Mouse (Mus musculus) C2C12 (cell line): ENCODE data around the gene Hist1h1a.

Experiments
- CEBPB ChIP-seq: IDR thresholded peaks from one replicate; pipeline ENCODE4 v1.6.1; 2011; ENCODE audit warnings: low read depth, mild to moderate bottlenecking, control low read depth, moderate library complexity
- CTCF ChIP-seq: IDR thresholded peaks from one replicate; pipeline ENCODE4 v1.5.1; 2011; ENCODE audit not compliant: control insufficient read depth, insufficient read depth, insufficient read length
- MAX ChIP-seq: IDR thresholded peaks from one replicate; pipeline ENCODE4 v1.6.1; 2011; ENCODE audit warnings: mild to moderate bottlenecking, control low read depth
- MYOG ChIP-seq: IDR thresholded peaks from one replicate; pipeline ENCODE4 v1.6.1; 2011; ENCODE audit not compliant: control insufficient read depth, insufficient read length; ENCODE audit errors: extremely low read depth
- USF1 ChIP-seq: IDR thresholded peaks from one replicate; pipeline ENCODE4 v1.6.1; 2011; ENCODE audit warnings: low read depth, mild to moderate bottlenecking, control low read depth, moderate library complexity

DNA sequence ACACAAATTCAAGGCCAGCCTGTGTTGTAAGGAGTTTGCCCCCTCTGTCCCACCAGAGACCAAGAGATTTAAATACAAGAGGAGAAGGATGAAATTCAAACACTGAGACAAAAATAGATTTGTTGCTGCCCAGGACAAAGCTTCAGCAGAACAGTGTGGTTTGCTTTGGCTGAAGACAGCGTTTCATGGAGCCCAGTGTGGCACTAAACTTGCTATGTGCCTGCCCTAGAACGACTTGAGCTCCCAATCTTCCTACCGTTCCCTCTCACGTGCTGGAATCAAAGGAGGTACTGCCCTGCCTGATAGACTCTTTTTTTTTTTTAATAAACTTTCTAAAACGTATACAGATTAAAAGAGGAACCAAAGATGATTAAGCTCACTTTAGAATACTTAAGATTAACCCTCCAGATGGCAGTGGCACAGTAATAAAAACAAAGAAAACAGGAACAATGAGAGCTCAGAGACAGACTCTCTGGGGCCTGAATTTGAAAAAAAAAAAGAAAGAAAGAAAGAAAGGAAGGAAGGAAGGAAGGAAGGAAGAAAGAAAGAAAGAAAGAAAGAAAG is 5.5 kb downstream of the Hist1h1a start:
- TF ChIP-seq MAX (no peak), CTCF (no peak), USF1 (no peak), MYOG (no peak), CEBPB (no peak)
